Mouse (Mus musculus) limb, embryonic 11.5 days (tissue): Measurements from ENCODE around the gene Olfr781. TPM values are rescaled to one million over a fixed set of nuclear protein-coding genes. Genes with fewer than 3 reads are reported as not detected.
"Not testable (repeated sequence)": the region's sequence is repeated elsewhere in the genome, so short reads cannot be mapped to it uniquely, and the experiment has no call there.

Experiments used
- ATAC-seq: fragments of 200-750 bp; cut with Nextera tagmentation; 2 replicates; pipeline ENCODE4 v1.8.0; 2017; ENCODE audit warnings: low read depth; ENCODE audit not compliant: insufficient number of reproducible peaks, low FRiP score, low TSS enrichment
- DNase-seq: peaks from one replicate; pipeline ENCODE4 v3.0.0-alpha.2; 2015; ENCODE audit warnings: low spot score
- H3K27ac ChIP-seq: fragments of 300-500 bp; sonication (generic); replicated peaks from 2 replicates; pipeline ENCODE4 v1.5.1; 2014; ENCODE audit warnings: low read depth, mild to moderate bottlenecking, low read length
- H3K27me3 ChIP-seq: fragments of 300-500 bp; sonication (generic); 2 replicates; pipeline ENCODE4 v1.6.1; 2014; ENCODE audit warnings: mild to moderate bottlenecking, low read length, mixed read lengths; ENCODE audit not compliant: control insufficient read depth, insufficient read depth
- H3K36me3 ChIP-seq: fragments of 300-500 bp; sonication (generic); 2 replicates; pipeline ENCODE4 v1.6.1; 2014; ENCODE audit warnings: mild to moderate bottlenecking, low read length, moderate library complexity, mixed read lengths; ENCODE audit not compliant: control insufficient read depth, insufficient read depth
- H3K4me1 ChIP-seq: fragments of 300-500 bp; sonication (generic); 2 replicates; pipeline ENCODE4 v1.6.1; 2014; ENCODE audit warnings: low read length, mixed read lengths; ENCODE audit not compliant: control insufficient read depth, insufficient read depth
- H3K4me2 ChIP-seq: fragments of 300-500 bp; sonication (generic); 2 replicates; pipeline ENCODE4 v1.6.1; 2014; ENCODE audit warnings: low read depth, mild to moderate bottlenecking, moderate library complexity; ENCODE audit not compliant: severe bottlenecking
- H3K4me3 ChIP-seq: fragments of 300-500 bp; sonication (generic); 2 replicates; pipeline ENCODE4 v1.5.1; 2014; ENCODE audit warnings: low read depth, low read length
- H3K9ac ChIP-seq: fragments of 300-500 bp; sonication (generic); 2 replicates; pipeline ENCODE4 v1.6.1; 2014; ENCODE audit warnings: mild to moderate bottlenecking, low read length
- H3K9me3 ChIP-seq: fragments of 300-500 bp; sonication (generic); 2 replicates; pipeline ENCODE4 v1.6.1; 2016; ENCODE audit warnings: low read length; ENCODE audit not compliant: control insufficient read depth
- WGBS: fragments of 180-500 bp; shearing (Covaris S2); extraction: QIAGEN DNeasy Blood & Tissue Kit; methylation state at CpG from one replicate; pipeline ENCODE4 v1.1.7; 2014; 5-methylcytosine and 5-hydroxymethylcytosine counted together
- polyA plus RNA-seq: library from polyadenylated mRNA; unstranded; fragments of >200 nt; fragmentation: Nextera tagmentation; extraction: Ambion mirVana; gene quantifications from 2 replicates; pipeline ENCODE4 v1.2.1, GENCODE M21; 2014

Olfr781 gene
- not detected in 2 replicates for polyA plus RNA-seq

GRCm38 (mm10) chr10:129328554-129328953, at the start of gene Olfr781:
Olfr781 (plus strand) TSS chr10:129328854.
- no peak within 1 kb of the TSS for H3K4me3 ChIP-seq
- H3K27ac ChIP-seq: no peak within 1 kb of the TSS
- H3K4me2 ChIP-seq: no peak within 1 kb of the TSS
- no peaks in the 10 kb centered on the region for H3K9me3 ChIP-seq
- no peak within 1 kb of the TSS for H3K9ac ChIP-seq
- H3K27me3 ChIP-seq: no peaks in the 10 kb centered on the region
- ATAC-seq (no peak), DNase-seq (no peak)
- no peaks in the 10 kb centered on the region for H3K4me1 ChIP-seq
- no peaks in the 10 kb centered on the region for H3K36me3 ChIP-seq

GRCm38 (mm10) chr10:129312973-129313372, 15.7 kb upstream of the Olfr781 start:
- H3K36me3 ChIP-seq, ATAC-seq, H3K9me3 ChIP-seq, H3K9ac ChIP-seq, H3K4me3 ChIP-seq, DNase-seq, H3K27me3 ChIP-seq, H3K4me2 ChIP-seq, H3K27ac ChIP-seq, H3K4me1 ChIP-seq: not testable (repeated sequence)
- 47% methylated on average over 1 of the region's 1 CpGs for WGBS

GRCm38 (mm10) chr10:129313521-129313920, 15.1 kb upstream of the Olfr781 start:
- H3K27ac ChIP-seq, H3K36me3 ChIP-seq, H3K9me3 ChIP-seq, H3K4me1 ChIP-seq, ATAC-seq, DNase-seq, H3K4me3 ChIP-seq, H3K27me3 ChIP-seq, H3K9ac ChIP-seq, H3K4me2 ChIP-seq: not testable (repeated sequence)
- no CpG with 5 or more reads among the region's 1 CpGs for WGBS

GRCm38 (mm10) chr10:129317817-129318216, 10.8 kb upstream of the Olfr781 start, which contains the start of gene Olfr780:
Olfr780 (plus strand) TSS chr10:129318117.
- ATAC-seq (no peak), DNase-seq (no peak)
- Histone ChIP-seq H3K27me3 (no peaks in the 10 kb centered on the region), H3K4me1 (no peaks in the 10 kb centered on the region), H3K9ac (no peak within 1 kb of the TSS), H3K36me3 (no peaks in the 10 kb centered on the region), H3K4me2 (no peak within 1 kb of the TSS), H3K9me3 (no peaks in the 10 kb centered on the region), H3K27ac (no peak within 1 kb of the TSS), H3K4me3 (no peak within 1 kb of the TSS)
- 82% methylated on average over 3 of the region's 3 CpGs for WGBS

GRCm38 (mm10) chr10:129348550-129348949, 19.9 kb downstream of the Olfr781 start, which contains the start of gene Olfr782:
Olfr782 (plus strand) TSS chr10:129348850.
- H3K27me3 ChIP-seq: no peaks in the 10 kb centered on the region
- H3K9me3 ChIP-seq: no peaks in the 10 kb centered on the region
- no peaks in the 10 kb centered on the region for H3K4me1 ChIP-seq
- ATAC-seq: no peak
- H3K4me3 ChIP-seq: no peak within 1 kb of the TSS
- H3K27ac ChIP-seq: no peak within 1 kb of the TSS
- WGBS: 87% methylated on average over 3 of the region's 3 CpGs
- DNase-seq: no peak
- no peaks in the 10 kb centered on the region for H3K36me3 ChIP-seq
- no peak within 1 kb of the TSS for H3K9ac ChIP-seq
- no peak within 1 kb of the TSS for H3K4me2 ChIP-seq

- not testable (repeated sequence) for ATAC-seq, H3K36me3 ChIP-seq, H3K4me2 ChIP-seq, H3K9ac ChIP-seq, H3K4me1 ChIP-seq, H3K4me3 ChIP-seq, H3K9me3 ChIP-seq, H3K27ac ChIP-seq, DNase-seq, H3K27me3 ChIP-seq
- WGBS: 59% methylated on average over 2 of the region's 2 CpGs
Measured at GRCm38 (mm10) chr10:129352475-129352874, 23.8 kb downstream of the Olfr781 start.

GRCm38 (mm10) chr10:129356496-129356895, 27.8 kb downstream of the Olfr781 start:
- not testable (repeated sequence) for H3K36me3 ChIP-seq, H3K9me3 ChIP-seq, H3K4me1 ChIP-seq, H3K4me3 ChIP-seq, H3K9ac ChIP-seq, H3K4me2 ChIP-seq, H3K27me3 ChIP-seq, DNase-seq, H3K27ac ChIP-seq, ATAC-seq
- WGBS: 90% methylated on average over 4 of the region's 4 CpGs

- 78% methylated on average over 5 of the region's 5 CpGs for WGBS
- no peak for ATAC-seq
- H3K4me3 ChIP-seq: no peak overlapping the region
Measured at GRCm38 (mm10) chr10:129357307-129357706, 28.7 kb downstream of the Olfr781 start.

GRCm38 (mm10) chr10:129374051-129374450, 45.4 kb downstream of the Olfr781 start:
- not testable (repeated sequence) for H3K9me3 ChIP-seq, H3K36me3 ChIP-seq, H3K4me1 ChIP-seq, DNase-seq, H3K27me3 ChIP-seq, H3K4me2 ChIP-seq, H3K4me3 ChIP-seq, H3K27ac ChIP-seq, H3K9ac ChIP-seq, ATAC-seq
- WGBS: 88% methylated on average over 5 of the region's 5 CpGs

More at GRCm38 (mm10) chr10:129357307-129357706, 28.7 kb downstream of the Olfr781 start:
- Histone ChIP-seq H3K27me3 (no peaks in the 10 kb centered on the region), H3K4me1 (no peaks in the 10 kb centered on the region), H3K27ac (no peak overlapping the region), H3K9me3 (no peaks in the 10 kb centered on the region; the same call in 1 of the 2 replicates), H3K4me2 (no peak overlapping the region), H3K9ac (no peak overlapping the region), H3K36me3 (no peaks in the 10 kb centered on the region)
- no peak for DNase-seq
